Mouse (Mus musculus): ENCODE results near the gene Enpp1. TPM values are rescaled to one million over a fixed set of nuclear protein-coding genes. Genes with fewer than 3 reads are reported as not detected.
"Not testable (repeated sequence)": the region's sequence is repeated elsewhere in the genome, so short reads cannot be mapped to it uniquely, and the experiment has no call there.

Enpp1 gene
- total RNA-seq, 2 experiments from 2014 or later, result 4.2 to 5.6 TPM

DNA sequence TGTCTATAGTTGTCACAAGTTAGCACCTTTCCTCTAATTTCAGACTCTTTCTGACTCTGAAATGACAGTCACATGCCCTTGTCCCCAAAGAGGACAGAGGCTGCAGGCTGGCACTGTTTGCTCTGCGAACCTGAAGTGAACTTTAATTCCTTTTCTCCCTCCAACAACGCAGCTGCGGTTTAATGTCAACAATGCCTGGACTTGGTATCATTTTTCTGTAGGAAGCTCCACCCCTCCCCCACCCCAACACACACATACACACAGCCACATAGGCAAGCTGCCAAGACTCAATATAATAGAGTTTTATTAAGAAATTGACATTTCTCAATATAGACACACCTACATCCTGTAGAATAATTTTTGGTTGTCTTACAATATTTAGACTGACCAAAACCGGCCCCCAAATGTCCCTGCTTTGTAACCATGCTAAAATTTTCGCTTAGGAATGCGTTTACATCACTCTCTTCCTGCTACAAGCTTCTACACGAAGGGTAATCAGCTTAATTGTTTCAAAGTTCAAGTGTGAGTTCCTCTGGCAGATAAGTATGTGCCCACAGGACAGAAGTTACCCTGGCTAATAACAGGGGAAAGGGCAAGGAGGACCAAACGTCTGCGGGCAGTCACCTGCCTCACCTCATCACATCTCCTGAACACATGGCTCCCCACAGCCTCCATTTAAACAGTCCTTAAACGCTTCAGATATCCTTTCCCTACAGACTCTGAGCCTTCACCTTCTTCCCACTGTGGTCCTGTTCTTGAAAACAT, 73.5 kb downstream of the Enpp1 start:
- DNase-seq (ENCODE audit: low spot score in 2 of 2), result no peak

DNA sequence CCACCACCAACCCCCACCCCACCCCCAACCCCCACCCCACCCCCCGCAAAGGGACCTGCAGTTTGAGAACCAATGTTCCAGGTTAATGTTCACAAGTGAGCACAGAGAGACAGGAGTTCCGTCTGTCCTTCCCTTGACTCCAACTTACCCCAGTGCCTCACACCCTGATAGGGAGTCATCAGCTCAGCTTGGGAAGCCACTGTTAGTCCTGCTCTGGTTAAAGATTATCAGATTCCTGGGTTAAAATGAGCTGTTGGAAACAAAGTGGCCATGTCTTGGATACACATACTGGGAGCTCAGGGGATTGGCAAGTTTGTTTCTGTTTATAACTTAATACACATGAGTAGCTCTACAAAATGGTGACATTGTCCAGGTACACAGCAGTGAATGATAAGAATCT, 75.0 kb downstream of the Enpp1 start:
- DNase-seq (ENCODE audit: low spot score in 2 of 2), result no peak

DNA sequence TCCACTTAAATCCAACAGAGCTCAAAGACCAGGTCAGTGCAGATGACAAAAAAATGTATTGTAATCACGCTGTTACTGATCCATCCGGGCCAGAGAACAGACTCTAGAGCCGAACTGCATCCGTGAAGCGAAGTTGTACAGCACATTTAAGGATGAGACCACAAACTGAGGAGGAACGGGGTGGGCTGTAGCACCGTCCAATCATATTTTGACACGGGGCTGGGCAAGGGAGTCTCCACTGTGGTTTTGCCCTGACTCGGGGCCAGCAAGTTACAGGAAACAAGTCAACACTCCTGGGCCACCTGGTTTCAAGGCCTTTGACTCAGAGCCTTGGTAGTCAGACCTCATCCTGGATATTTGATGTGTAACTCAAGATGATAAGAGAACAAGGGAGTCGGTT, 76.1 kb downstream of the Enpp1 start:
- DNase-seq (ENCODE audit: low spot score in 2 of 2), result no peak

DNA sequence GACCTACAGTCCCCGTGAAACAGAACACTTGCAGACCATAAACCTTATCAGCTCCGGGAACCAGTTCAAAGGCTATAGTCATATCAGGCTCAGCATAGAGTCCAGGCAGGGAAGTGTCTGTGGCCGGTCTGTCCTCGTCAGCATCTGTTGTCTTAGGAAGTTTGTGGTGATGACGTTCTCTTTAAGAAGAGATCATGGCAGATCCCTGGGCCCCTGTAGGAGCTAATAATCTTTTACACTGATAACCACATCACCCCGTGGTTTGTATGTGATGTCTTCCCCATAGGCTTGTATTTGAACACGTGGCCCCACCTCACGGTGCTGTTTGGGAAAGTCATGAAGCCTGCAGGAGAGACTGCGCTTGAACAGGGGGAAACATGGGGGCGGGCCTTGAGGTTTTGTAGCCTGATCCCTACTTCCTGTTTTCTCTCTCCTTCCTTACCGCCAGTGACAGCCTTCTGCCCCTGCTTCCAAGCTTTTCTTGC, 76.6 kb downstream of the Enpp1 start:
- DNase-seq (ENCODE audit: low spot score in 2 of 2), result no peak

- DNase-seq (ENCODE audit: low spot score in 2 of 2), result no peak
Measured at GRCm38 (mm10) chr10:24634288-24634687, 77.7 kb downstream of the Enpp1 start.

DNA sequence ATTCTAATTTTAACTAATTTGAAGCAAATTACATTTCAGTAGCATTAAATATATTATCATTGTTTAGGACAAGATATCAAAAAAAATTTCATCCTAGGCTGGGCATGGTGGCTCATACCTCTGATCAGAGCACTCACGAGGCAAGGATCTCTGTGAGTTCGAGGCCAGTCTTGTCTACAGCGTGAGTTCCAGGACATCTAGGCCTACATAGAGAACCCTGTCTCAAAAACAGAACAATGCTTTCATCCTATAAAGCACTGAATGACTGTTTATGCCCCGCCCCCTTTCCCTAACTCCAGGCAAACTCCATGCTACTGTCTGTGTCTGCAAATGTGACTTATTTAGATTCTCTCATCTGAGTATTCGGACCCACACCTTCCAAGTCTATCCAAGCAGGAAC, 80.8 kb downstream of the Enpp1 start:
- DNase-seq (ENCODE audit: low spot score in 2 of 2), result no peak

GRCm38 (mm10) chr10:24630469-24631081, 81.4 kb downstream of the Enpp1 start:
- peak; percentile 71 to 78 for DNase-seq (ENCODE audit: low spot score in 2 of 2)

DNA sequence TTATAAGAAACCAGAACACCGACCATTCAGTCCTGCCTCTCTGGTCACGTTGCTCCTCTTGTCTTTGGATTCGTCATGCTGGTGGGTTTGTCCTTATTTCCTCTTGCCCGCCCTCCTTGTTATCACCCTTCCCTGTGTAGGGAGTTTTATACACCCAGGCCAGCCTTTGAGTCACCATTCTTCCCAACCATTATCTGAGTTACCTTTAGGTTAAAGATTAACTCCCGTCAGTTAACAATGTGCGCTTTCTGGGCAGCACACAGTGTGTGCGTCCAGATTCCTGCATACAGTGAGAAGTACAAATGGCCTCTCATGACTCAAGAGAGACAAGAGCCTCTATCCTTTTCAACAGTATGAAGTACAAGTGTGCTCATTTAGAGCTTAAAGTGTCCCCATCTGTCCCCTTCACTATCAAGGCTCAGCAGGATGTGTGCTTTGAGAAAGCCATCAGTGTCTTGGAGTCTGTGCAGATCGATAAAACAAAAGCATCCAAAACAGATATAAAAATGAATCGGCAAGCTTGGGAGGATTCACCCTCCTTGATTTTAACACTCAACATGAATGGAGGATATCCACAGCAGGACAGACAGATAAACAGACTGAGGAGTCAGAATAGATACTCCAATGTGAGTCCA, 82.8 kb downstream of the Enpp1 start:
- DNase-seq (ENCODE audit: low spot score in 2 of 2), result no peak

- DNase-seq (ENCODE audit: low spot score in 2 of 2), result no peak
Measured at GRCm38 (mm10) chr10:24628466-24628865, 83.5 kb downstream of the Enpp1 start.

GRCm38 (mm10) chr10:24627262-24627661, 84.7 kb downstream of the Enpp1 start:
- no peak for DNase-seq (ENCODE audit: low spot score in 2 of 2)

GRCm38 (mm10) chr10:24625060-24625701, 86.8 kb downstream of the Enpp1 start:
- peak; percentile 78 to 87 for DNase-seq (ENCODE audit: low spot score in 2 of 2)

GRCm38 (mm10) chr10:24622586-24622985, 89.4 kb downstream of the Enpp1 start:
- DNase-seq (ENCODE audit: low spot score in 2 of 2), result peak; percentile 60 to 63

DNA sequence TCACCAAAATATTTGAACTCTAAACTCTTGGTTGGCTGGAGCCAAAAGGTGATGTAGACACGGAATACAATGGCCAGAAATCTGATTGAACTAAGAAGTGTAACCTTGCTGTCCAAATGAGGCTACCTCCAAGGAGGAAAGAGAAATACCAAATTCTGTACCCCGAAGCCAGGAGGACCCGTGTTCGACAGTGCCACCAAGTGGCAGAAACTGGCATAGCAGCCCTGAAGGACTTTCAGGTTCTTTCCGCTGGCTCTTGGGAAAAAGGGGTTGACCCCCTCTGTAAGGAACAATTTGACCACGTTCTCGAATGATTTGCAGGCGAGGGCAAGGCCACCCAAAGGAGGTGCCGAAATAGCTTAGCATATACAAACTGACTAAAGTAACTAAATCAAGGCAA, 90.4 kb downstream of the Enpp1 start:
- no peak for DNase-seq (ENCODE audit: low spot score in 2 of 2)

GRCm38 (mm10) chr10:24616572-24616971, 95.4 kb downstream of the Enpp1 start:
- not testable (repeated sequence) for DNase-seq (ENCODE audit: low spot score in 2 of 2)

- no peak for DNase-seq (ENCODE audit: low spot score in 2 of 2)
Measured at GRCm38 (mm10) chr10:24615799-24616198, 96.2 kb downstream of the Enpp1 start.

DNA sequence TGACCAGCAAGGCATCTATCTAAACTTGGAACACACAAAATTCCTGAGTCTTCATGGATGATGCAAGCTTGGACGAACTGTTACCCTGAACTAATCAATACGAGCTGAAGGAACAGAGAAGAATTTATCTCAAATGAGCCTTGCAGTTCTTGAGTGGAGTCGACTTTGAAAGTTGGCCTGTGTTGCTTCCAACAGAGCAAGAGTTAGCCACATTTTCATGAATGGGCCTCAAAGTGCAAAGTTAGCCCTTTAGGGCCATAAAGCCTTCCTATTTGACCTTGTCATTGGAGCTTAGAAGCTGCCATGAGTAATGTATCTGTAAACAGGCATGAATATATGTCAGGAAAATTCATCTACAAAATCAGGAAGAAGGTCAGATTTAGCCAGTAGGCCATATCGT, 97.2 kb downstream of the Enpp1 start:
- no peak for DNase-seq (ENCODE audit: low spot score in 2 of 2)

DNA sequence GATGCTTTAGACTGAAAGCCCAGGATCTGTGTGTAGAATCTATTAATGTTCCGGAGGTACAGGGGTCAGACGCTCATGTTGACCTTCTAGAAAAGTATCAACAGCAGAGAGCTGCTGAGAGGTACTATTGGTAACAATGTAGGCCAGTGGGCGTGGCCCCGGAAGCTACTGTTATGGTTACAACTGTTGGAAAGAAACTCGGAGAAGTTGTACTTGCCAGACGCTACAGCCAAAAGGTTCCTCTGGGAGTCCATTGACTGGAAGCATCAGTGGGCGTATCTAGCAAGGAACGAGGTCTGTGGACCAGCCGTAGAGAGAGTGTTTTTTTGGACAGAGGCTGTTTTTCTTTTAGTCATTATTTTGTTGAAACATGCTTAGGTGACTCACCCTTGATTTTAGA, 102.2 kb downstream of the Enpp1 start:
- DNase-seq (ENCODE audit: low spot score in 2 of 2), result no peak

DNA sequence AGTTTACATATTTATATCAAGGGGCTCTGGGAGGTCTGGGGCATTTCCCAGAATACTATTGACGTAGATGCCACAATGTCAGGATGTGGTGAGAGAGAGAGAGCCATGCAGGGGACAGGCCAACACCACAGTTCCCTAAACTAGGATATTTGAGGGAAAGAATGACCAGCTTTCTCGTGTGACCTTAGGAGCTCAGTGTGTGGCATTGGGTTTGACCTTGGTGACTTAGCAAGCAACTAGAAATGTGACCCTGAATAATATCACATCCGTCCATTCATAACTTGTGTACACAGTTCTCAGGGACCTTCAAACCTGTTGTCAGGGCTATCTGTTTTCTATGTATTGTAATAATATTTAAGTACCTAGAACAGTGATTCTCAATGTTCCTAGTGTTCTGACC, 102.8 kb downstream of the Enpp1 start:
- DNase-seq (ENCODE audit: low spot score in 2 of 2), result no peak

DNA sequence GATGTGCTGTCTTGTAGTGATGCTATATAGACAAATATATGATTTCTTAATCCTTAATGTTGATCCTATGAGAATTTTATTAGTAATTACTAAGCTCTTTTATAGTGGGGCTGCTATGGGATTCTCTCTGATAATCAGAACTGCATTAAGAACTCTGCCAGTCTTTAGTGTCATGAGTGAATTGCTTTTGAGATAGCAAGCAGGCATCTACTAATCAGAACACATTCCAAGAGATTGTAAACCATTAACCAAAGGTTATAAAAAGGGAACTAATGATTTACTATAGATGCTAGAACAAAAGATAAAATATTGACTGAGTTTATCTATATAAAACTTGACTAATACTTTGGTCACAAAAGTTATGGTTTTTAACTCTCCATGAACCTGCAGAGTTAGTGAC, 108.2 kb downstream of the Enpp1 start:
- DNase-seq (ENCODE audit: low spot score in 2 of 2), result no peak

DNA sequence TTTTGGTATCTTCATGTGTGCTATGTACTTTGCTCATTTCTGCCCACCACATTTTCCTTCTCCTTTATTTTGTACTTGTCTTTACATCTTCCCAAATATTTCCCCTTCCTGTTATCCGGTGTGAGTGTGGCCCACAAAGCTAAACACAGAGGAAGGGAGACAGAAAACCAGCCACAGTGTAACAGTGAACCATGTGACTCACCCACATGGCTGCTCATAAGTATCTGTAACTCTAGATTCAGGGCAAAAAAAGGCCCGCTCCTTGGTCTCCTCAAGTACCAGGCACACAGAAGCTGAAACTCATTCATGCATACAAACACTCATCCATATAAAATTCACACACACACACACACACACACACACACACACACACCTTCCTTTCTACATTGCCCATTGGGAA, 108.9 kb downstream of the Enpp1 start:
- no peak for DNase-seq (ENCODE audit: low spot score in 2 of 2)

DNA sequence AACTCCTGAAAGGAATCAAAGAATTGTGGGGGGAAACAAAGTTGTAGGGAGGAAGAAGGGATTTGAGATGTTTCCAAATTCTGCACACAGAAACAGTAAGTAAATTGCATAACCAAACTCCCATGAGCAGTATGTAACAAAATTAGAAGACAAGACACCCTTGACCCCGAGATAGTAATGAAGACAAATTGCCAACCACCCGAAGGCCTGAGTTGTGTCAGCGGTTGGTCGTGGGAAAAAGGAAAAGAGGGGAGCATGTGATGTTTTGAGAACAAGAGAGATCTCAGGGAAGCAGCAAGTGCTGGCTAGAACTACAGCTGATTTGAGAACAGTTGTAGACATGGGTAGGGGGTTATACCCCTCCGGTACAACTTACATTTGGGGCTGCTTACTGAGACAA, 112.2 kb downstream of the Enpp1 start:
- DNase-seq (ENCODE audit: low spot score in 2 of 2), result no peak

- DNase-seq (ENCODE audit: low spot score in 2 of 2), result no peak
Measured at GRCm38 (mm10) chr10:24598693-24599092, 113.3 kb downstream of the Enpp1 start.
